Mouse (Mus musculus) T-helper 17 cell (primary cell): ENCODE measurements around the gene Galt.

Experiments
- in situ Hi-C, 2 experiments: fragments of 300-600 bp; cut with MboI, MseI; formaldehyde crosslinking; loops; 1 replicate in 1 of 2; 2 replicates in 1 of 2; pipeline ENCODE4 v1.15.1; 2025; ENCODE audit warnings: high pct_unique_total_duplicates in 2 of 2

Galt gene

DNA sequence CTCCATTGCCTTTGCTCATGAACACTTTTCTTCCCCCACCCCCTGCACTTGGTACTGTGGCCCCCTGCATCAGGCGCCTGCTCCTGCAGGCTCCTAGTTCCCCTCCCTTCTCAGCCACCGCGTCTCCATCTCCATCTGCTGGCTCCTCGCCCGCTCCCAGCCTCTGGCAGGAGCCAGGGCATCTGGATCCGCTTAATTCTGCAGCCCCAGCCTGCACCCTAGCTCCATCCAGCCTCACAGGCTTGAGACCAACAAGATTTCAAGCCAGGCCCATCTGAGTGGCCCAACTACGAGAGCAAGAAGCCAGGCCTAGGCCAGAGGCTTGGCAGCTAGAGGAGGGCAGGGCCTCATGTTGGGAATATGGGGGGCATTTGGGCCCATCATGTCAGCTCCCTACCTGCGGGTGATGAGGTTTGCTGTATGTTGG is 7.7 kb downstream of the Galt start:
- in situ Hi-C loops: loop anchor here in 1 of 2 experiments (10.0 to 25.0 kb wide), 2 partner anchors 402 to 500 kb away; partner anchors contain the start of genes Ccl21b and Gm13305

DNA sequence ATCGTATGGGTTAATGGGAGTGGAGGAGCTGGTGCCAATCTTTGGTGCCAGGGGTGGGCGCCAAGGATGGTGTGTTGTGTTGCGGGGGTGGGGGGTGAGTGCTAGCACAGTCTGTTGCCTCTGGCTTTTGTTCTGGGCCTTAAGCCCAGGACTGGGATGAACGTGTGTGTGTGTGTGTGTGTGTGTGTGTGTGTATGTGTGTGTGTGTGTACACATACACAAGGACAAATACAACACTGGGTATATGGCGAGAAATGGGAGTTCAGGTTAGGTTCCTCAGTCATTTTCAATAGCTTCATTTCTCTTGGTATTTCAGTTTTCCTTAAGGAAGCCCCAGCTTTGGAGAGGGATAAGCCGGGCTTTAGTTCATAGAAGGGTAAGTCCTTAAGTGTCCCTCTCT is 8.1 kb downstream of the Galt start:
- in situ Hi-C loops: loop anchor here in 1 of 2 experiments (10.0 to 25.0 kb wide), 2 partner anchors 402 to 499 kb away; partner anchors contain the start of genes Ccl21b and Gm13305

DNA sequence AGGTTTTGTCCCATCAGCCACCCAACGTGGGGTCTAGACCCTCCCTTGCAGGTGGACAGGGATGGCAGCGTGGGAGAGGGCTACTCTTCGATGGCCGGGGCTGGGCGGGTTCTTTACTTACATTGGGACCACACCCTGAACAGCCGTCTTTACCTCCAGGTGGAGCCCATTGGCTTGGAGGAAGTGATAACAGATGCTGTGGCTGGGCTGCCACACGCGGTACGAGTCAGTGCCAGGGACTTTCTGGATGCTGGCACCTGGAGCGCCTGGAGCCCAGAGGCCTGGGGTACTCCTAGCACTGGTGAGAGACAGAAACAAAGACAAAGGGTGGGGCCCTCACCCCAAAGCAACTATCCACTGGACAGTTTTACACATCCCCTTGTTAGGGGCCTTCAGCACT is 12.3 kb downstream of the Galt start:
- in situ Hi-C loops: loop anchor here in 1 of 2 experiments (5.0 to 25.0 kb wide), 3 partner anchors 398 to 890 kb away; partner anchors contain the start of genes Ccl21b, Ccl27b and Gm13305

DNA sequence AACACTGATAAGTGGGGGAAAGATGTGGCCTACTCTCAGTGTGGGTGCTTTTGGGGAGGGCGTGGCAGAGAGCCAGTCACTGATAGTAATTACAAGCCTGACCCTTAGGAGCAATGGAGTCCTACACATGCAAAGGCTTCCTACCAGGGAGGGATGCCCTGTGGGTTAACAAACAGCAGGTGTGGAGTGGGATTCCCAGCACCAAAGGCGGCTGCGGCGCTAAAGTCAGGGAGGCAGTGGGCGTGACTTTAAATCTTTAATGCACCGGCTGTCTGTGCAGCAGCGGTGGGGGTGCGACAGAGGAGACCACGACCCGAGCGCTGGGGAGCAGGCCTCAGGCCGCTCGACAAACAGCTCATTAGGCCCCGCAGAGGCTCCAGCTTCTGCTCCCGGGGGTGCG is 17.9 kb downstream of the Galt start:
- in situ Hi-C loops: loop anchor here (5.0 to 25.0 kb wide), 5 partner anchors 282 to 972 kb away; partner anchors contain the start of genes 4930578G10Rik (in 1 of the 2) and Ccl21b (in 1 of the 2)

DNA sequence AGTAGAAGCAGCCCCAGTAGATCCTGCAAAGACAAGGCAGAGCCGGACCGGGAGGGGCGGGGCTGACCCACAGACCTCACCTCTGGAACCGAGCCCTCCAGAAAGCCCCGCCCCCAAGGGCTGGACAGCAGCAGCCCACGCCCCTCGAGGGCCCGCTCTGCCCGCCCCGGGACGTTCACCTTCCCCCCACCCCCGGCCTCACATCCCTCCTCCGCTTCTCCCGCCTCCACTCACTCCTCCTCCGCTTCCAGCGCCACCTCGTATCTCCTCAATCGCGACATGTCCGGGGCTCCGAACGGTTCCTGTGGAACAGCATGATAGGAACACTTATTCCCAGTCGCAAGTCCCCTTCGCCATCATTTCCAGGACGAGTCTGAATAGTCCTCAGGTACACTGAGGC is 18.5 kb downstream of the Galt start:
- in situ Hi-C loops: loop anchor here (5.0 to 25.0 kb wide), 5 partner anchors 281 to 971 kb away; partner anchors contain the start of genes 4930578G10Rik (in 1 of the 2) and Ccl21b (in 1 of the 2)

DNA sequence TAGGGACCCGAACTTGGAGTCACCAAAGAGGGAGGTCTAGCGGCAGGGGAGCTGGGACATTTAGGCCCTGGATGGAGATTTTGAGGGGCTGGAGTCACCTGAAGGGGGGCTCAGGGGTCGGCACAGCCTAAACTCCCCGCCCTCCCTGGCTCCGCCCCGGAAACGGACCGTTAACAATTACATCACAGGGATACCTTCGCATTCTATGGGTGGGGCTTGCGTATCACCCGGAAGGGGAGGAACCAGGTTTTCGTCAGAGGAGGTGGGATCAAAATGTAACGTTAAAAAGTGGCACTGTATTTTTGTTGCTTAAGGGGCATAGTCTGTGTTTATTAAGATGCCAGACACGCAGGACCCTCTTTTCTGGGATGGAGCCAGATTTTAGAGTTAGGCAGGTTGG is 19.0 kb downstream of the Galt start, which contains the start of gene Ccl27a:
Ccl27a (minus strand) TSS at position 246 of the 400 bp plus-strand sequence.
- in situ Hi-C loops: loop anchor here (5.0 to 25.0 kb wide), 5 partner anchors 281 to 971 kb away; partner anchors contain the start of genes 4930578G10Rik (in 1 of the 2) and Ccl21b (in 1 of the 2)

DNA sequence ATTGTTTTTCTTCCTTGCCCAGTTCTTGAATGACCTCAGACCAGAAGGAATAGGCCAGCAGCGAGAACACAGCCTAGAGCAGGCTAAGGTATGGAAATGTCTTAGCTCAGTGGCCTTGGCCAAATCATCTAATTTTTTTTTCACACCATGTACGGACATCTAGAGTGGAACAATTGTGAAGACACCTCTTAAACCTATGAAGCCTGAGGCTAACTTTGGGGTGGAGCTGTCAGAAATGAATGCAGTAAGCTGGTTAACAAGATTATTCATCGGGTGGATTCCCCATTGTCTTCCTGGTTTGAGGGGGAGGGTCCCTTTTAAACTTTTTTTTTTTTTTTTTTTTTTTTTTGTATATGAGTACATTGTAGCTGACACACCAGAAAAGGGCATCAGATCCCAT is 19.5 kb downstream of the Galt start:
- in situ Hi-C loops: loop anchor here (5.0 to 25.0 kb wide), 5 partner anchors 280 to 970 kb away; partner anchors contain the start of genes 4930578G10Rik (in 1 of the 2) and Ccl21b (in 1 of the 2)

DNA sequence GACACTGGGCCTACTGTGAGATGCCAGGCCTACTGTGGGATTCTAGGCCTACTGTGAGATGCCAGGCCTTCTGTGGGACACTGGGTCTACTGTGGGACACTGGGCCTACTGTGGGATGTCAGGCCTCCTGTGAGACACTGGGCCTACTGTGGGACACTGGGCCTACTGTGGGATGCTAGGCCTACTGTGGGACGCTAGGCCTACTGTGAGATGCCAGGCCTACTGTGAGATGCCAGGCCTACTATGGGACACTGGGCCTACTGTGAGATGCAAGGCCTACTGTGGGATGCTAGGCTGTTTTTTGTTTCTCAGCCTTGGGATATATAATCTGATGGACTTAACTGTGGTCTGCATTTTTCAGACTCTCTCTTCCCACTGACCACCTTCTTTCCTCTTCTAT is 20.8 kb downstream of the Galt start:
- in situ Hi-C loops: loop anchor here (5.0 to 10.0 kb wide), 4 partner anchors 279 to 969 kb away; partner anchors contain the start of genes 4930578G10Rik (in 1 of the 2) and Gm13306 (in 1 of the 2)

DNA sequence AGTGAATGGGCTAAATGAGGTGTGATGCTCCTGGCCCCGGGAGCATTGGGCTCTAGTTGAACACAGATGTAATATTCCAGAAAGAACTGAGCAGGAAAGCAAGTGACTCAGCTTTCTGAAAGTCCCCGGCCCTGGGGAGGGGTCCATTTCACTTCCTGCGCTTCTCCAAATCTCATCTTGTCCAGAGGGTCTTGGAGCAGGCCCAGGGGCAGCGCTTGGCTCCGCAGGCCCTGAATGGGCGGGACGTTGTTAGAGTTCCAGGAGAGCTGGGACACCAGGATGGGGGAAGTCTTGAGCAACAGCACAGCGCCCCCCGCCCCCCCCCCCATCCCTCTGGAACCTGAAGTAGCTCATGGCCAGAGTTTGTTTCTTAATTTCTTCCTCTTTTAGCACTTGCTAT is 26.2 kb downstream of the Galt start:
- in situ Hi-C loops: loop anchor here (10.0 kb wide), 1 partner anchor 144 kb away; no protein-coding TSS in a partner anchor

DNA sequence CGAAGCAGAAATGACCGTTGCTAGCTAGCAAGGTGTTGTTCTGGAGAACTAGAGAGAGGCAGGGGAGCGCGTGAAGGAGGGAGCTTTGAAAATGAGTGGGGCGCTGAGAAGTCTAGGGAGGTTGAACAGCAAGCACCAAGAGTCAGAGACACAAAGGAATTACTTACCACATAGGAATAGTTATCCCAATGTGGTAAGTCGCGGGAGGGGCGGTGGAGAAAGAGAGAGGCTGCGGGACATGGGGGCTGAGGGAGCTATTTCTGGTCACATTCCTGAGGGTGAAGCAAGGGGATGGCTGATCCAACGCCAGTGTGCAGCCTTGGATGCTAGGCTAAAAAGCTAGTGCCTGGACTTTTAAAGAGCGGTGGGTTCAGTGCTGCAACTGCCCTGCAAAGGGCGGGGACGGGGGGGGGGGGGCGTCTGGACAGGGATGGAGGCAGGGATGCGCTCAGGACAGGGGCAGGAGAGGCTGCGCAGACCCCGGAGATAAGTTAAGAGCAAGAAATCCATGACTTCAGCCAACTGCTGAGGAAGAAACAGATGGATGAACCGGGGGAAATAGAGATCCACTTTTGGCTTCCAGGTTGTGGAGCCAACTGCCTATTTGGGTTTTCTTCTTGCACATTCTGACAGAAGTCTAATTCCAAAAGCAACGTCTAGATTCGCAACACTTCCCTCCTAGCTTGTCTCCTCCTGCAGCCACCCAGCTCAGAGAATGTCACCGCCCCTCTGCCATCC is 26.9 kb downstream of the Galt start:
- in situ Hi-C loops: loop anchor here (10.0 kb wide), 1 partner anchor 143 kb away; no protein-coding TSS in a partner anchor

DNA sequence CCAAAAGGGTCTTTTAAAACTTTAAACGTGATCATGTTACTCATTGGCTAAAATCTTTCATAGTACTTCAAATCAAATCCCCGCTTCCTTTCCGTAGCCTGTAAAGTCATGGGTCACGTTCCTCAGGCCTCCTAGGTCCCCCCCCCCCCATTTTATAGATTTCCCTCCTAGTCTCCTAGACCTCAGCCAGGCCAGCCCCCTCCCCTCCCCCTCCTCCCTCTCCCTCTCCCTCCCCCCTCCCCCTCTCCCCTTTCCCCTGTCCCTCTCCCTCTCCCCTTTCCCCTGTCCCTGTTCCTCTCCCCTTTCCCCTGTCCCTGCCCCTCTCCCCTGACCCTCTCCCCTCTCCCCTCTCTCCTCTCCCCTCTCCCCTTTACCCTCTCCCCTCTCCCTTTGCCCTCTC is 27.7 kb downstream of the Galt start:
- in situ Hi-C loops: loop anchor here (10.0 kb wide), 1 partner anchor 142 kb away; no protein-coding TSS in a partner anchor

DNA sequence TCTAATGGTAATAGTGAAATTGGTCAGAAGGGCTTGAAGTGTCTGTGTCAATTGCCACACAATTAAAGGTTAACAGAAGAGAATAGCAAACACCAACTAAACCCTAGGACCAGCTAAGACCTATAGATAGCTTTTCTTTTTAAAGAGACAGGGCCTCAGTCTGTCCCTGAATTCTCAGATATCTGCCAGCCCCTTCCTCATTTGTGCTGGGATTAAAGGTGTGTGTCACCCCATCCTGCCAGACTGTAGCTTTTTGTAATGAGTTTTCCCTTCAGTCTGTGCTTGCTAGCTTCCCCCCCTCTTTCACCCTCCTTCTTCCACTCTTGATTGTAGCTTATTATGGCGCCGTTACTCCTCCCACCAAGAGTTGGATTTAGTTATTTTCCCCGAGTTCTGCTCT is 28.2 kb downstream of the Galt start:
- in situ Hi-C loops: loop anchor here (10.0 kb wide), 1 partner anchor 142 kb away; no protein-coding TSS in a partner anchor
